Mouse (Mus musculus) urinary bladder, postnatal 14 days (tissue): Measurements from ENCODE around the gene Ngb.

Experiments
- DNase-seq: peaks from one replicate; pipeline ENCODE4 v3.0.0; 2021; ENCODE audit warnings: low spot score

Ngb gene

GRCm38 (mm10) chr12:87102165-87102631 is at the start of gene Ngb:
Gene Ngb, minus strand, starts transcription at chr12:87102539.
- no peak for DNase-seq

GRCm38 (mm10) chr12:87149471-87149870 is 47.1 kb upstream of the Ngb start:
- no peak for DNase-seq

GRCm38 (mm10) chr12:87148136-87148535 is 45.8 kb upstream of the Ngb start:
- no peak for DNase-seq

GRCm38 (mm10) chr12:87147395-87148089 is 45.2 kb upstream of the Ngb start, which contains the start of gene Pomt2:
Gene Pomt2, minus strand, starts transcription at chr12:87147968.
- peak; percentile 94 for DNase-seq

- peak; percentile 89 for DNase-seq
Observed at GRCm38 (mm10) chr12:87146966-87147365, 44.6 kb upstream of the Ngb start, which contains the start of gene Gstz1. Gene Gstz1, plus strand, starts transcription at chr12:87147165.

GRCm38 (mm10) chr12:87142156-87142555 is 39.8 kb upstream of the Ngb start:
- DNase-seq, result no peak

GRCm38 (mm10) chr12:87138768-87139167 is 36.4 kb upstream of the Ngb start:
- no peak for DNase-seq

- no peak for DNase-seq
Observed at GRCm38 (mm10) chr12:87138342-87138701, 36.0 kb upstream of the Ngb start.

- DNase-seq, result no peak
Observed at GRCm38 (mm10) chr12:87137439-87138341, 35.4 kb upstream of the Ngb start.

GRCm38 (mm10) chr12:87132784-87133183 is 30.4 kb upstream of the Ngb start:
- no peak for DNase-seq

- no peak for DNase-seq
Observed at GRCm38 (mm10) chr12:87132210-87132609, 29.9 kb upstream of the Ngb start.

GRCm38 (mm10) chr12:87131619-87132018 is 29.3 kb upstream of the Ngb start:
- peak; percentile 16 for DNase-seq

GRCm38 (mm10) chr12:87131181-87131580 is 28.8 kb upstream of the Ngb start:
- DNase-seq, result no peak

GRCm38 (mm10) chr12:87130224-87130623 is 27.9 kb upstream of the Ngb start:
- DNase-seq, result no peak

- no peak for DNase-seq
Observed at GRCm38 (mm10) chr12:87127256-87127655, 24.9 kb upstream of the Ngb start.

GRCm38 (mm10) chr12:87121918-87122589 is 19.7 kb upstream of the Ngb start:
- DNase-seq, result no peak

- DNase-seq, result no peak
Observed at GRCm38 (mm10) chr12:87107357-87107977, 5.1 kb upstream of the Ngb start.

GRCm38 (mm10) chr12:87104796-87105195 is 2.5 kb upstream of the Ngb start:
- DNase-seq, result no peak

- no peak for DNase-seq
Observed at GRCm38 (mm10) chr12:87103471-87103870, 1.1 kb upstream of the Ngb start.

- DNase-seq, result no peak
Observed at GRCm38 (mm10) chr12:87100331-87100730, 2.0 kb downstream of the Ngb start.

GRCm38 (mm10) chr12:87093671-87094070 is 8.7 kb downstream of the Ngb start:
- DNase-seq, result no peak

- peak; percentile 47 for DNase-seq
Observed at GRCm38 (mm10) chr12:87093249-87093648, 9.1 kb downstream of the Ngb start.
